11 mouse cellular contexts compared by ENCODE assay signal in the genomic region with DNA sequence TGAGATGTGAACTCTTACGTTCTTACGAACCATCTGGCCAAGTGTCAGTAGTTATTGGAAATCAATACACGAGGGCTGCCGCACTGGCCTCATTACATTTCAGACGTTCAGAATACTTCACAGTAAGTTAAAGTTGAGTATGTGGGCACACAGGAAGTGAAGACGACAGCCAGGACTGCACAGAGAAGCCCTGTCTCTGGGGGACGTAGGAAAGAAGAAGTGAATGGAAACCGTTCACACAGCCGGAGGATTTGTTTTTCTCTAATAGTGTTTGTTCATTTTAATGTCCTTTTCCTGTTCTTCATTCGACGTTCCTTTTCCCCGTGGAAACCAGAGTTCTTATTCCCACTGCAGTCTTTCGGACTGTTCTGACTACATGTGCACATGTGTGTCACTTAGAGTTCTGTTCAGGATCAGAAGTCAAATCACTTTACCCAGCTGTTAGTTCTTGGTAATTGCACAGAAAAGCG. TPM values are rescaled to one million over a fixed set of nuclear protein-coding genes. Genes with fewer than 3 reads are reported as not detected.
DNase-seq lines count a peak whose midpoint lies in the region; ATAC-seq and TF ChIP-seq lines count a peak whose summit lies in the region.
"Had no signal": no experiment of that assay in that cellular context is flagged by ENCODE, and none has a peak within 500 bp of the region (broad histone marks: within the 10 kb centered on the region; RNA-seq: fewer than 3 reads in every experiment).

No protein-coding gene starts in this region.

- ATAC-seq in hindbrain, embryonic 12.5 days (ENCODE audit: low FRiP score): peak; percentile 57
- no peak for ATAC-seq in hindbrain, embryonic 11.5 days (ENCODE audit: low FRiP score)
- no peak for ATAC-seq in intestine, postnatal 0 days

- H3K9ac ChIP-seq in hindbrain, embryonic 12.5 days: no peak overlapping the region
- H3K9ac ChIP-seq in hindbrain, embryonic 11.5 days (ENCODE audit: low read depth, low read length): no peak overlapping the region
- H3K9ac ChIP-seq in intestine, postnatal 0 days (ENCODE audit: low read depth, low read length): no peak overlapping the region
- H3K9ac ChIP-seq: embryonic facial prominence, embryonic 15.5 days had no signal

- no peak for DNase-seq in hindbrain, embryonic 11.5 days (ENCODE audit: low spot score)
- peak; percentile 55 for DNase-seq in CD4-positive, CD25-positive, alpha-beta regulatory T cell, adult 2 months (ENCODE audit: low read depth, low spot score)
- no peak for DNase-seq in gastrocnemius, adult 8-10 months (ENCODE audit: low spot score in 2 of 2)
- DNase-seq in lung, postnatal 14 days: no peak
- DNase-seq in left cerebral cortex, postnatal 10 days (ENCODE audit: extremely low spot score in 1 of 2, low spot score in 2 of 2): no peak

- H3K27ac ChIP-seq in hindbrain, embryonic 12.5 days: 0 out of 2 replicates have a peak overlapping the region, but pooled peaks have one; percentile 4
- H3K27ac ChIP-seq in hindbrain, embryonic 11.5 days (ENCODE audit: low read depth, low read length): no peak overlapping the region
- H3K27ac ChIP-seq in brown adipose tissue, adult 24 weeks (replicated peaks; ENCODE audit: low read depth, low read length): peak overlapping the region; percentile 40
- no peak overlapping the region for H3K27ac ChIP-seq in intestine, postnatal 0 days (ENCODE audit: low read depth, low read length)
- H3K27ac ChIP-seq: embryonic facial prominence, embryonic 15.5 days had no signal

- H3K4me3 ChIP-seq in hindbrain, embryonic 12.5 days: no peak overlapping the region
- no peak overlapping the region for H3K4me3 ChIP-seq in hindbrain, embryonic 11.5 days (ENCODE audit: low read depth, low read length)
- peak overlapping the region; percentile 1; the same call in 1 of the 2 replicates for H3K4me3 ChIP-seq in brown adipose tissue, adult 24 weeks (ENCODE audit: insufficient read depth, low read depth, low read length)
- H3K4me3 ChIP-seq in intestine, postnatal 0 days (ENCODE audit: low read depth, low read length): no peak overlapping the region
- H3K4me3 ChIP-seq: embryonic facial prominence, embryonic 15.5 days had no signal

- no peaks in the 10 kb centered on the region for H3K27me3 ChIP-seq in hindbrain, embryonic 12.5 days
- no peaks in the 10 kb centered on the region for H3K27me3 ChIP-seq in hindbrain, embryonic 11.5 days (ENCODE audit: control insufficient read depth, insufficient read depth, low read length)
- no peaks in the 10 kb centered on the region for H3K27me3 ChIP-seq in intestine, postnatal 0 days (replicated peaks; ENCODE audit: control insufficient read depth, insufficient read depth, low read length)
- H3K27me3 ChIP-seq: embryonic facial prominence, embryonic 15.5 days had no signal

- no peaks in the 10 kb centered on the region for H3K9me3 ChIP-seq in hindbrain, embryonic 12.5 days (replicated peaks)
- no peaks in the 10 kb centered on the region for H3K9me3 ChIP-seq in hindbrain, embryonic 11.5 days (ENCODE audit: control insufficient read depth, low read length)
- H3K9me3 ChIP-seq in intestine, postnatal 0 days (ENCODE audit: control insufficient read depth): no peaks in the 10 kb centered on the region
- H3K9me3 ChIP-seq: embryonic facial prominence, embryonic 15.5 days had no signal

- no peaks in the 10 kb centered on the region for H3K36me3 ChIP-seq in hindbrain, embryonic 12.5 days
- no peaks in the 10 kb centered on the region for H3K36me3 ChIP-seq in hindbrain, embryonic 11.5 days (ENCODE audit: control insufficient read depth, insufficient read depth, low read length)
- H3K36me3 ChIP-seq in intestine, postnatal 0 days (ENCODE audit: control insufficient read depth, insufficient read depth): 0 out of 2 replicates have a peak, but pooled peaks cover under 1% of the 10 kb centered on the region
- H3K36me3 ChIP-seq: embryonic facial prominence, embryonic 15.5 days had no signal

- no peak overlapping the region for H3K4me2 ChIP-seq in hindbrain, embryonic 12.5 days (replicated peaks)
- H3K4me2 ChIP-seq in hindbrain, embryonic 11.5 days (replicated peaks; ENCODE audit: low read depth, low read length): no peak overlapping the region
- H3K4me2 ChIP-seq in intestine, postnatal 0 days (replicated peaks; ENCODE audit: low read depth): peak overlapping the region; percentile 31
- H3K4me2 ChIP-seq: embryonic facial prominence, embryonic 15.5 days had no signal

- WGBS in hindbrain, embryonic 12.5 days: 67% methylated on average over 14 of the region's 14 CpGs
- 76% methylated on average over 14 of the region's 14 CpGs for WGBS in hindbrain, embryonic 11.5 days
- 54% methylated on average over 14 of the region's 14 CpGs for WGBS in intestine, postnatal 0 days

- TF ChIP-seq CTCF in intestine, postnatal 0 days (IDR thresholded peaks at IDR 0.05; ENCODE audit: low read depth): no peak

- H3K4me1 ChIP-seq in hindbrain, embryonic 12.5 days: peaks cover 13% of the 10 kb centered on the region
- H3K4me1 ChIP-seq in hindbrain, embryonic 11.5 days (replicated peaks; ENCODE audit: control insufficient read depth, insufficient read depth, low read length): no peaks in the 10 kb centered on the region
- peaks cover 10% of the 10 kb centered on the region for H3K4me1 ChIP-seq in brown adipose tissue, adult 24 weeks (ENCODE audit: control insufficient read depth, insufficient read depth, insufficient read length, low read length)
- no peaks in the 10 kb centered on the region; the same call in 1 of the 2 replicates for H3K4me1 ChIP-seq in intestine, postnatal 0 days (replicated peaks; ENCODE audit: control insufficient read depth, insufficient read depth, low read length)
- H3K4me1 ChIP-seq: embryonic facial prominence, embryonic 15.5 days had no signal

- intact Hi-C loops in left cerebral cortex, postnatal 10 days (cut with DNase I): no loop called here

RNA-seq across cellular contexts. Expression of a gene that starts 27.2 kb away (rescaled TPM):
- polyA plus RNA-seq in hindbrain, embryonic 12.5 days (2016; fragmentation: Nextera tagmentation; extraction: Ambion mirVana): 16.1 and 17.6 TPM in 2 replicates
- 10.5 and 12.4 TPM in 2 replicates for polyA plus RNA-seq in hindbrain, embryonic 11.5 days (2014; fragmentation: Nextera tagmentation; extraction: Ambion mirVana)
- 6.5 and 6.6 TPM in 2 replicates for polyA plus RNA-seq in brown adipose tissue, adult 24 weeks (2012; ENCODE audit: insufficient read depth, insufficient read length, missing spikeins)
- 8.4 and 9.6 TPM in 2 replicates for polyA plus RNA-seq in intestine, postnatal 0 days (2015; fragmentation: Nextera tagmentation; extraction: Ambion mirVana)
- 1 to 10 TPM; 2.6 to 3.5 (median 3.3) TPM for total RNA-seq in gastrocnemius, adult 8-10 months (2022)
- 10 to 100 TPM; 17.8 to 20.2 TPM for total RNA-seq in left cerebral cortex, postnatal 10 days (2021)

RNA-seq across cellular contexts. Expression of a gene that starts 47.2 kb away (rescaled TPM):
- polyA plus RNA-seq in hindbrain, embryonic 12.5 days (2016; fragmentation: Nextera tagmentation; extraction: Ambion mirVana): not detected in 2 replicates
- not detected in 2 replicates for polyA plus RNA-seq in hindbrain, embryonic 11.5 days (2014; fragmentation: Nextera tagmentation; extraction: Ambion mirVana)
- polyA plus RNA-seq in brown adipose tissue, adult 24 weeks (2012; ENCODE audit: insufficient read depth, insufficient read length, missing spikeins): not detected in 2 replicates
- not detected in 2 replicates for polyA plus RNA-seq in intestine, postnatal 0 days (2015; fragmentation: Nextera tagmentation; extraction: Ambion mirVana)
- not detected for total RNA-seq in gastrocnemius, adult 8-10 months (2022)
- not detected for total RNA-seq in left cerebral cortex, postnatal 10 days (2021)
- total RNA-seq: layer of hippocampus, postnatal 25 days had no signal
- polyA plus RNA-seq: embryonic facial prominence, embryonic 15.5 days; small intestine, adult 2 months had no signal

Comparison
In these comparisons a context has a peak if more than half of its experiments do, and no peak if none do; other contexts are left out.
1. H3K27ac ChIP-seq: peak in hindbrain, embryonic 12.5 days (single experiment) and brown adipose tissue, adult 24 weeks (single experiment); none in hindbrain, embryonic 11.5 days (single experiment) and intestine, postnatal 0 days (single experiment).